Mouse (Mus musculus) heart, postnatal 4 days (tissue): ENCODE measurements at regions not wholly inside any gene's neighbourhood (a gene's known extent, or its start where the extent isn't known, plus 50 kb on each side); places are given as distances from the start of the nearest gene placed in this dataset.
"Not testable (repeated sequence)": the region's sequence is repeated elsewhere in the genome, so short reads cannot be mapped to it uniquely, and the experiment has no call there.

Experiments used
- DNase-seq: peaks from one replicate; pipeline ENCODE4 v3.0.0; 2021
- microRNA-seq, 2 experiments: library from miRNA; unstranded; fragments of <30 nt; microRNA quantifications; one replicate each; pipeline ENCODE4 v1.2.0; 2021 to 2022

GRCm38 (mm10) chrX:103532620-103533199, 97.7 kb upstream of the Zcchc13 start:
- DNase-seq: peak; percentile 37

- no peak for DNase-seq
Observed at GRCm38 (mm10) chrX:103533306-103533705, 97.1 kb upstream of the Zcchc13 start.

GRCm38 (mm10) chrX:103533831-103534230, 96.6 kb upstream of the Zcchc13 start:
- no peak for DNase-seq

- DNase-seq: no peak
Observed at GRCm38 (mm10) chrX:103546490-103547202, 83.7 kb upstream of the Zcchc13 start.

- peak; percentile 63 for DNase-seq
Observed at GRCm38 (mm10) chrX:103551304-103551703, 79.1 kb upstream of the Zcchc13 start.

DNA sequence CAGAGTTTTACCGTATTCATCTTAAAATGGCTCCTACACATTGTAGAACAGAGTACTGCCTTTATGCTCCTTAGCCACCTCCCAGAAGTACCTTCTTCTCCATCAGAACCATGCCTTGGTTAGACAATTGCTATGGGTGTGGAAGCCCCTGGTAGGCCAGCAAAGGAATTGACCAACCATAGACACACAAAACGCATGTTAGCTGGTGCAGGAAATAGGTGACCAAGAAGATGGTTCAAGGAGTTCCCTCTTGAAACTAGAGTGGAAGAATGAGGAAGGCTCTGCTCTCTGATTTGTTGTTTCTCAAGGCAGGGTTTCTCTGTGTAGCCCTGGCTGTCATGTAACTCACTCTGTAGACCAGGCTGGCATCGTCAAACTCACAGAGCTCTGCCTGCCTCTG, 77.2 kb upstream of the Zcchc13 start:
- DNase-seq: no peak

DNA sequence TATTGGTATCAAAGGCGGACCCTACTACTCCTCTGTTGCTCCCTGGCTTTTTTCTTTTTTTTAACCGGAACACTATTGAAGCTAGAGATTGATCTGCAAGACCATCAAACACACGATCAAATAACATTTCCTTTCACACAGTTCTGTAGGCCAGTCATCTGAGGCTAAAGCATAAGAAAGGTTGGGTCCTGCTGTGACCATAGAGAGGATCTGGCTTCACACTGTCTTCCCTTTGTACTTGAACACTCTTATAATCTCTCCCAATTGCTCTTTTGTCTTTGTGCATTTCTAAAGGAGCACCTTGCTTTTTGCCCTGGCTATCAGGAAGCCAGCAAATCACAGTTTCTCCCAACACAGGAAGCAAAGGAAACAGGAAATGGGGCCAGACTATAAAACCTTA, 76.8 kb upstream of the Zcchc13 start:
- no peak for DNase-seq

DNA sequence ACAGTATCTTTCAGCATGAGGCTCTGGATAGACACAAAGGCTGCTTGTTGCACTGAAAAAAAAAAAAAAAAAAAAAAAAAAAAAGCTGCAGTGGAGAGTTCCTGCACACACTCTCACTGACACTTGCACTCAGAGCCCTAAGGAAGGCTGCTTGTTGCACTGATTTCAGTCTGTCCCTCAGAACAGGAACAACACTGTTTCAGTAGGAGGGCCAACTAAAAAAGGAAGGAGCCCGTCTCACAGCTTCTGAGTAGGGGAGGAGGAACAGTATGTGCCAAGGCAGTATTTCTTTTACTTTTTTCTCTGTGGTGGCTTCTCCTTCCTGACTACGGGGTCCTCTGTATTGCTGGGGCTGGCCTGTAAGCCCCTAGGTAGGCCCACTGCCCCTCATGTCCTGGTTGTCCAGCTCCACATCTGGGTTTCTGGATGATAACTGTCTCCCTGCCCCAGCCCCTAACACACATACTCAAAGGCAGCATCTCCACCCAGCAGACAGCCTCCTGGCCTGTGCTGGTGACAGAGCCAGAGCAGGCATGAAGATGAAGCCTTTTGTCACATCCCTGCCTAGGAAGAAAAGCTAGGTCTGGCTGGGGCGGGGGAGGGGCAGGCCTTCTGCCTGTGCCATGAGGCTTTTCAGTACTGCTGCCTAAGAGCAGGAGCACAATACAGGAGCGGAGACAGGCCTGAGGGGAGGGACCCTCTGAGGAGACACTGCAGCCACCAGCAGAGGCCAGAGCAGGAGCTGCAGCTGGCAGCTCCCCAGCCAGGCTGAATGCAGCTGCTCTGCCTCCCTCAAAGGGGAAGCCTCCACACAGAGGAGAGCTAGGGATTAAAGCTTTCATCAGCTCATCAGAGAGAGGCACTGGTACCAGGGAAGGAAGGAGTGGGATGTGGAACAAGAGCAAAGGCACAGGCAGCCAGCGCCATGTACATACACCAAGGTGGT, 75.1 kb upstream of the Zcchc13 start:
- not testable (repeated sequence) for DNase-seq

GRCm38 (mm10) chrX:103556046-103556445, 74.3 kb upstream of the Zcchc13 start:
- no peak for DNase-seq

GRCm38 (mm10) chrX:103556681-103557490, 73.5 kb upstream of the Zcchc13 start:
- DNase-seq: no peak

GRCm38 (mm10) chrX:103557496-103557895, 72.9 kb upstream of the Zcchc13 start:
- DNase-seq: no peak

DNA sequence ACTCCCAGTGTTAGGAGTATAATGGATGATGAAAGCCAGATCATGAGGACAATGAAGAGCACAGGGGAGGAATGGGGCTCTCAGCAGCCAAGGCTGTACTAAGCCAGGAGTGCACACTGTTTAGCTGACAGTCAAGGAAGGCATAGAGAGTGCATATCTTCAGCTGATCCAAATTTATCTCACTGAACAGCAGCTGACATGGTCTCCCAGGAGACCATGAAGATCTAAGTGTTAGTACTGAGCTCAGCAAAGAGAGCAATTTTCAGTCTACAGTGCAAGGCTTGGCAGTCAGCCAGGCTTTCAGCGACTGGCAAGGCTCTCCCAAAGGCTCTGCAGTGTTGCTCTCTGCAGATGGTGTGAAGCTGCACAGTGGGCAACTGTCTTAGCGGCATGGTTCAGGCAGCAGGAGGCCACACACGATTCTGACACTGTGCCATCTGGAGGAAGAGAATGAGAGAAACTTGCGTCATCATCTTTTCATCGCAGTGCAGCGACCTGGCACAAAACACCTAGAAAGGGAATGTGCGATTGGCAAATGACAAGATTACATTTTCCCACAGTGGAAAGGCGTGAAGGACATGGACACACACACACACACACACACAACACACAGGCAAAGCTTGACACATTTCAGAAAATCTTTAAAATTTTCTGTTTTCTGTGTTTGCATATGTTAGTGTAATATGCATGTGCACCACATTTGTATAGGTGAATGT, 66.7 kb upstream of the Zcchc13 start:
- peak; percentile 73 for DNase-seq

GRCm38 (mm10) chrX:103573344-103573743, 57.0 kb upstream of the Zcchc13 start:
- DNase-seq: no peak

DNA sequence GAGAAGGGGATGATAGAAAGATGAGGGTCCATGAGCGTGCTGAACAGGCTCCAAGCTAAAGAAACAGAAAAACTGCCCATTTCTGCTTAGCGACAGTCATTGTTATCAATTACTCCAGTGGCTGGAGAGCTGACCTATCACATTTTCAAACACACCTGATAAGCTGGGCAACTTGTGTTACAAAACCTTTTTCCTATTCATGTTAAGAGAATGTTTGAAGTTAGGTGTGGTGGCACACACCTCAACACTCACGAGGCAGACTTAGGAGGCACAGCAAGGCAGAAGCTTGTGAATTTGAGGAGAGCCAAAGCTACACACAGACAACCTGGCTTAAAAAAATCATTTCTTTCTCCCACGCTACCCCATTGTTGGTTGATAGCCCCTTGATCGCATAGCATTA, 50.9 kb upstream of the Zcchc13 start:
- DNase-seq: no peak

Small RNA genes in the stretch of these regions (microRNA-seq; reads per million reads assigned to microRNA genes)
- gene Mir374b (0 reads per million in 2 experiments), gene Mir374c (0 reads per million in 2 experiments), gene Mir421 (280 to 403 reads per million in 2 experiments)
